ENCODE assay signal across 8 mouse cellular contexts in genomic region chr7:126861429-126862130, GRCm38 (mm10). TPM values are rescaled to one million over a fixed set of nuclear protein-coding genes. Genes with fewer than 3 reads are reported as not detected.
DNase-seq lines count a peak whose midpoint lies in the region; ATAC-seq and TF ChIP-seq lines count a peak whose summit lies in the region.

TSS of gene Hirip3 (plus strand) at chr7:126861972.

- peak; percentile 92 for ATAC-seq in kidney, embryonic 15.5 days (replicated peaks; ENCODE audit: low FRiP score)
- ATAC-seq in monocyte, adult 5-6 weeks (replicated peaks; ENCODE audit: insufficient number of reproducible peaks, low FRiP score, low TSS enrichment, poor library complexity, severe bottlenecking): peak; percentile 88

- H3K9ac ChIP-seq in kidney, embryonic 15.5 days: peak within 1 kb of the TSS; percentile 70

- peaks cover 8% of the 10 kb centered on the region for H3K4me1 ChIP-seq in bone marrow macrophage, adult 2 months (ENCODE audit: control insufficient read depth, insufficient read depth, low read length)
- H3K4me1 ChIP-seq in embryonic fibroblast, embryonic 13.5 days (ENCODE audit: control insufficient read depth, insufficient read depth, low read length): no peaks in the 10 kb centered on the region
- H3K4me1 ChIP-seq in heart, embryonic 10.5 days: peaks cover 32% of the 10 kb centered on the region
- peaks cover 45% of the 10 kb centered on the region for H3K4me1 ChIP-seq in kidney, embryonic 15.5 days

- peak within 1 kb of the TSS; percentile 64 for H3K27ac ChIP-seq in bone marrow macrophage, adult 2 months (ENCODE audit: insufficient read depth, low read depth, low read length)
- peak within 1 kb of the TSS; percentile 51 for H3K27ac ChIP-seq in embryonic fibroblast, embryonic 13.5 days (ENCODE audit: insufficient read depth, low read length)
- H3K27ac ChIP-seq in heart, embryonic 10.5 days: peak within 1 kb of the TSS; percentile 91
- peak within 1 kb of the TSS; percentile 89 for H3K27ac ChIP-seq in kidney, embryonic 15.5 days

- peaks cover 71% of the 10 kb centered on the region for H3K36me3 ChIP-seq in heart, embryonic 10.5 days
- peaks cover 69% of the 10 kb centered on the region for H3K36me3 ChIP-seq in kidney, embryonic 15.5 days

- TF ChIP-seq POLR2A in bone marrow macrophage, adult 2 months (IDR thresholded peaks at IDR 0.05; ENCODE audit: borderline replicate concordance, low read depth, low read length): no peak; the same call in 1 of the 2 replicates
- peak; percentile 81 for TF ChIP-seq POLR2A in embryonic fibroblast, embryonic 13.5 days (IDR thresholded peaks at IDR 0.05; ENCODE audit: low read depth, low read length)

- 2% methylated on average over 42 of the region's 42 CpGs for WGBS in heart, embryonic 10.5 days
- 1% methylated on average over 42 of the region's 42 CpGs for WGBS in kidney, embryonic 15.5 days

- peak within 1 kb of the TSS; percentile 83 for H3K4me3 ChIP-seq in bone marrow macrophage, adult 2 months (ENCODE audit: insufficient read depth, low read length)
- H3K4me3 ChIP-seq in embryonic fibroblast, embryonic 13.5 days (ENCODE audit: insufficient read depth, low read length): peak within 1 kb of the TSS; percentile 72
- peak within 1 kb of the TSS; percentile 76 for H3K4me3 ChIP-seq in heart, embryonic 10.5 days
- peak within 1 kb of the TSS; percentile 72 for H3K4me3 ChIP-seq in kidney, embryonic 15.5 days (replicated peaks)

- H3K27me3 ChIP-seq in heart, embryonic 10.5 days (ENCODE audit: insufficient read depth, poor library complexity, severe bottlenecking): no peaks in the 10 kb centered on the region
- H3K27me3 ChIP-seq in kidney, embryonic 15.5 days: no peaks in the 10 kb centered on the region

- DNase-seq in A20 (ENCODE audit: low read depth, low spot score): peak; percentile 97
- peak; percentile 98 for DNase-seq in heart, embryonic 10.5 days (ENCODE audit: low spot score)
- DNase-seq in liver: peak; percentile 96
- DNase-seq in spleen, postnatal 4 days (ENCODE audit: low spot score in 2 of 2): peak; percentile 94 to 97

- no peak for TF ChIP-seq CTCF in bone marrow macrophage, adult 2 months (IDR thresholded peaks at IDR 0.05; ENCODE audit: low read depth, low read length)
- TF ChIP-seq CTCF in embryonic fibroblast, embryonic 13.5 days (IDR thresholded peaks at IDR 0.05; ENCODE audit: borderline replicate concordance, insufficient read depth, low read length): no peak

- no peaks in the 10 kb centered on the region for H3K9me3 ChIP-seq in heart, embryonic 10.5 days
- no peaks in the 10 kb centered on the region for H3K9me3 ChIP-seq in kidney, embryonic 15.5 days (replicated peaks)

- H3K4me2 ChIP-seq in kidney, embryonic 15.5 days: peak within 1 kb of the TSS; percentile 86

RNA-seq across cellular contexts. Expression of gene Hirip3, which starts in this region (rescaled TPM):
- polyA plus RNA-seq in bone marrow macrophage, adult 2 months (2012; ENCODE audit: insufficient read depth, insufficient read length, missing spikeins): 32.0 and 33.5 TPM in 2 replicates
- 20.5 and 40.2 TPM in 2 replicates for polyA plus RNA-seq in embryonic fibroblast, embryonic 13.5 days (2011; ENCODE audit: insufficient read length, low read depth, missing spikeins)
- 31.1 and 35.0 TPM in 2 replicates for polyA plus RNA-seq in heart, embryonic 10.5 days (2016; fragmentation: Nextera tagmentation; extraction: Ambion mirVana)
- polyA plus RNA-seq in kidney, embryonic 15.5 days (2015; fragmentation: Nextera tagmentation; extraction: Ambion mirVana): 36.8 and 40.1 TPM in 2 replicates
- 11.0 to 39.0 TPM (median 11.8 TPM) in 3 replicates for total RNA-seq in monocyte, adult 5-6 weeks (2017)

Comparison
In these comparisons a context has a peak if more than half of its experiments do, and no peak if none do; other contexts are left out.
1. Peak in every context shown above with its lines: DNase-seq, ATAC-seq, H3K4me3 ChIP-seq and H3K27ac ChIP-seq.